Mouse (Mus musculus): ENCODE results near the gene Hspd1. TPM values are rescaled to one million over a fixed set of nuclear protein-coding genes. Genes with fewer than 3 reads are reported as not detected.
A peak's percentile ranks its signal among the peaks of the same experiment; 100 is the strongest.
"Not testable (repeated sequence)": the region's sequence is repeated elsewhere in the genome, so short reads cannot be mapped to it uniquely, and the experiment has no call there.

The Hspd1 gene
- polyA plus RNA-seq (2015; fragmentation: Nextera tagmentation; extraction: Ambion mirVana), result 272 and 273 TPM in 2 replicates

- no peaks in the 10 kb centered on the region for H3K27me3 ChIP-seq
- H3K27ac ChIP-seq (replicated peaks), result peak within 1 kb of the TSS; percentile 98
- peak within 1 kb of the TSS; percentile 99 for H3K9ac ChIP-seq
- WGBS, result 0% methylated on average over 68 of the region's 76 CpGs
- peak within 1 kb of the TSS; percentile 71 for H3K4me2 ChIP-seq
- H3K36me3 ChIP-seq, result peaks cover 51% of the 10 kb centered on the region
- H3K4me3 ChIP-seq, result peak within 1 kb of the TSS; percentile 100
- peaks cover 43% of the 10 kb centered on the region for H3K4me1 ChIP-seq (replicated peaks)
- H3K9me3 ChIP-seq, result no peaks in the 10 kb centered on the region
- peak; percentile 97 for ATAC-seq (ENCODE audit: low FRiP score, low read depth)
Measured at GRCm38 (mm10) chr1:55087932-55088610, at the start of gene Hspd1, which contains the start of gene Hspe1. TSS of gene Hspd1 (minus strand) at chr1:55088243. TSS of gene Hspe1 (plus strand) at chr1:55088132.

GRCm38 (mm10) chr1:55135846-55136245 lies 47.8 kb upstream of the Hspd1 start:
- no peaks in the 10 kb centered on the region for H3K27me3 ChIP-seq
- ATAC-seq (ENCODE audit: low FRiP score, low read depth), result no peak
- 100% methylated on average over 1 of the region's 1 CpGs for WGBS
- H3K4me2 ChIP-seq, result no peak overlapping the region
- no peak overlapping the region for H3K4me3 ChIP-seq
- H3K9me3 ChIP-seq, result no peaks in the 10 kb centered on the region
- no peak overlapping the region for H3K27ac ChIP-seq (replicated peaks)
- H3K36me3 ChIP-seq, result no peaks in the 10 kb centered on the region; the same call in 1 of the 2 replicates
- H3K4me1 ChIP-seq (replicated peaks), result peaks cover 18% of the 10 kb centered on the region
- no peak overlapping the region for H3K9ac ChIP-seq

- no peaks in the 10 kb centered on the region for H3K36me3 ChIP-seq
- 94% methylated on average over 3 of the region's 3 CpGs for WGBS
- H3K27me3 ChIP-seq, result no peaks in the 10 kb centered on the region
- H3K9me3 ChIP-seq, result no peaks in the 10 kb centered on the region
- peaks cover 22% of the 10 kb centered on the region for H3K4me1 ChIP-seq (replicated peaks)
- no peak for ATAC-seq (ENCODE audit: low FRiP score, low read depth)
- no peak overlapping the region for H3K4me2 ChIP-seq
- no peak overlapping the region for H3K27ac ChIP-seq (replicated peaks)
- H3K9ac ChIP-seq, result no peak overlapping the region
- H3K4me3 ChIP-seq, result no peak overlapping the region
Measured at GRCm38 (mm10) chr1:55134301-55134700, 46.3 kb upstream of the Hspd1 start.

- H3K36me3 ChIP-seq, result no peaks in the 10 kb centered on the region
- no peaks in the 10 kb centered on the region for H3K9me3 ChIP-seq
- peak overlapping the region; percentile 19; the same call in 1 of the 2 replicates for H3K4me2 ChIP-seq
- peaks cover 22% of the 10 kb centered on the region for H3K4me1 ChIP-seq (replicated peaks)
- no peak overlapping the region for H3K27ac ChIP-seq (replicated peaks)
- no peak overlapping the region for H3K9ac ChIP-seq
- no peaks in the 10 kb centered on the region for H3K27me3 ChIP-seq
- no peak overlapping the region for H3K4me3 ChIP-seq
- WGBS, result 75% methylated on average over 2 of the region's 2 CpGs
- ATAC-seq (ENCODE audit: low FRiP score, low read depth), result no peak
Measured at GRCm38 (mm10) chr1:55133173-55133572, 45.1 kb upstream of the Hspd1 start.

GRCm38 (mm10) chr1:55132308-55132707 lies 44.3 kb upstream of the Hspd1 start:
- ATAC-seq (ENCODE audit: low FRiP score, low read depth), result no peak
- H3K27me3 ChIP-seq, result no peaks in the 10 kb centered on the region
- peak overlapping the region; percentile 70 for H3K4me2 ChIP-seq
- H3K36me3 ChIP-seq, result no peaks in the 10 kb centered on the region
- H3K9me3 ChIP-seq, result no peaks in the 10 kb centered on the region
- WGBS, result 76% methylated on average over 4 of the region's 4 CpGs
- peak overlapping the region; percentile 96 for H3K4me3 ChIP-seq
- peaks cover 22% of the 10 kb centered on the region for H3K4me1 ChIP-seq (replicated peaks)
- peak overlapping the region; percentile 99 for H3K9ac ChIP-seq
- no peak overlapping the region for H3K27ac ChIP-seq (replicated peaks)

- H3K4me2 ChIP-seq, result peak overlapping the region; percentile 70
- H3K4me1 ChIP-seq (replicated peaks), result peaks cover 22% of the 10 kb centered on the region
- peak overlapping the region; percentile 97 for H3K27ac ChIP-seq (replicated peaks)
- H3K9me3 ChIP-seq, result no peaks in the 10 kb centered on the region
- WGBS, result under 1% methylated on average over 39 of the region's 47 CpGs
- H3K4me3 ChIP-seq, result peak overlapping the region; percentile 96
- H3K36me3 ChIP-seq, result no peaks in the 10 kb centered on the region
- no peak for ATAC-seq (ENCODE audit: low FRiP score, low read depth)
- H3K27me3 ChIP-seq, result no peaks in the 10 kb centered on the region
- peak overlapping the region; percentile 99 for H3K9ac ChIP-seq
Measured at GRCm38 (mm10) chr1:55131424-55132014, 43.5 kb upstream of the Hspd1 start.

GRCm38 (mm10) chr1:55130943-55131401 lies 42.9 kb upstream of the Hspd1 start, which contains the start of gene Mob4:
TSS of gene Mob4 (plus strand) at chr1:55131231.
- Histone ChIP-seq H3K4me2 (peak within 1 kb of the TSS; percentile 70), H3K27me3 (no peaks in the 10 kb centered on the region)
- under 1% methylated on average over 38 of the region's 42 CpGs for WGBS

GRCm38 (mm10) chr1:55130190-55130916 lies 42.3 kb upstream of the Hspd1 start:
- peak overlapping the region; percentile 70 for H3K4me2 ChIP-seq
- peaks cover 22% of the 10 kb centered on the region for H3K4me1 ChIP-seq (replicated peaks)
- ATAC-seq (ENCODE audit: low FRiP score, low read depth), result no peak
- H3K4me3 ChIP-seq, result peak overlapping the region; percentile 96
- peak overlapping the region; percentile 99 for H3K9ac ChIP-seq
- 69% methylated on average over 10 of the region's 10 CpGs for WGBS
- H3K27ac ChIP-seq (replicated peaks), result peak overlapping the region; percentile 97
- no peaks in the 10 kb centered on the region for H3K9me3 ChIP-seq
- H3K36me3 ChIP-seq, result no peaks in the 10 kb centered on the region
- H3K27me3 ChIP-seq, result no peaks in the 10 kb centered on the region

More at GRCm38 (mm10) chr1:55130943-55131401, 42.9 kb upstream of the Hspd1 start, which contains the start of gene Mob4:
- peak within 1 kb of the TSS; percentile 97 for H3K27ac ChIP-seq (replicated peaks)
- H3K4me1 ChIP-seq (replicated peaks), result peaks cover 22% of the 10 kb centered on the region
- peak within 1 kb of the TSS; percentile 99 for H3K9ac ChIP-seq
- peak; percentile 98 for ATAC-seq (ENCODE audit: low FRiP score, low read depth)
- H3K4me3 ChIP-seq, result peak within 1 kb of the TSS; percentile 96
- no peaks in the 10 kb centered on the region for H3K9me3 ChIP-seq
- H3K36me3 ChIP-seq, result no peaks in the 10 kb centered on the region

- Histone ChIP-seq H3K9me3 (no peaks in the 10 kb centered on the region), H3K36me3 (no peaks in the 10 kb centered on the region), H3K4me3 (no peak overlapping the region), H3K27ac (replicated peaks) (no peak overlapping the region), H3K9ac (no peak overlapping the region), H3K27me3 (no peaks in the 10 kb centered on the region), H3K4me2 (peak overlapping the region; percentile 70; the same call in 1 of the 2 replicates), H3K4me1 (replicated peaks) (peaks cover 22% of the 10 kb centered on the region)
- 93% methylated on average over 5 of the region's 5 CpGs for WGBS
- no peak for ATAC-seq (ENCODE audit: low FRiP score, low read depth)
Measured at GRCm38 (mm10) chr1:55129716-55130115, 41.7 kb upstream of the Hspd1 start.

GRCm38 (mm10) chr1:55124136-55124535 lies 36.1 kb upstream of the Hspd1 start:
- H3K36me3 ChIP-seq; H3K4me2 ChIP-seq; H3K9me3 ChIP-seq; H3K27ac ChIP-seq (replicated peaks); H3K27me3 ChIP-seq; ATAC-seq (ENCODE audit: low FRiP score, low read depth); H3K9ac ChIP-seq; H3K4me3 ChIP-seq; H3K4me1 ChIP-seq (replicated peaks): not testable (repeated sequence)
- WGBS, result 93% methylated on average over 2 of the region's 2 CpGs

- Histone ChIP-seq H3K27ac (replicated peaks) (no peak overlapping the region), H3K4me1 (replicated peaks) (no peaks in the 10 kb centered on the region), H3K4me3 (no peak overlapping the region), H3K4me2 (no peak overlapping the region), H3K9ac (no peak overlapping the region), H3K36me3 (no peaks in the 10 kb centered on the region), H3K27me3 (no peaks in the 10 kb centered on the region), H3K9me3 (no peaks in the 10 kb centered on the region)
- 93% methylated on average over 2 of the region's 2 CpGs for WGBS
- ATAC-seq (ENCODE audit: low FRiP score, low read depth), result no peak
Measured at GRCm38 (mm10) chr1:55123561-55123960, 35.5 kb upstream of the Hspd1 start.

- no peak overlapping the region for H3K9ac ChIP-seq
- H3K27me3 ChIP-seq, result no peaks in the 10 kb centered on the region
- H3K4me3 ChIP-seq, result no peak overlapping the region
- H3K4me1 ChIP-seq (replicated peaks), result no peaks in the 10 kb centered on the region
- H3K36me3 ChIP-seq, result no peaks in the 10 kb centered on the region
- WGBS, result 95% methylated on average over 5 of the region's 5 CpGs
- no peak overlapping the region for H3K27ac ChIP-seq (replicated peaks)
- H3K4me2 ChIP-seq, result no peak overlapping the region
- ATAC-seq (ENCODE audit: low FRiP score, low read depth), result no peak
- no peaks in the 10 kb centered on the region for H3K9me3 ChIP-seq
Measured at GRCm38 (mm10) chr1:55123046-55123445, 35.0 kb upstream of the Hspd1 start.

All from hindbrain, embryonic 15.5 days (tissue).